Mouse (Mus musculus): ENCODE results near the gene Dclk3.

Dclk3 gene

DNA sequence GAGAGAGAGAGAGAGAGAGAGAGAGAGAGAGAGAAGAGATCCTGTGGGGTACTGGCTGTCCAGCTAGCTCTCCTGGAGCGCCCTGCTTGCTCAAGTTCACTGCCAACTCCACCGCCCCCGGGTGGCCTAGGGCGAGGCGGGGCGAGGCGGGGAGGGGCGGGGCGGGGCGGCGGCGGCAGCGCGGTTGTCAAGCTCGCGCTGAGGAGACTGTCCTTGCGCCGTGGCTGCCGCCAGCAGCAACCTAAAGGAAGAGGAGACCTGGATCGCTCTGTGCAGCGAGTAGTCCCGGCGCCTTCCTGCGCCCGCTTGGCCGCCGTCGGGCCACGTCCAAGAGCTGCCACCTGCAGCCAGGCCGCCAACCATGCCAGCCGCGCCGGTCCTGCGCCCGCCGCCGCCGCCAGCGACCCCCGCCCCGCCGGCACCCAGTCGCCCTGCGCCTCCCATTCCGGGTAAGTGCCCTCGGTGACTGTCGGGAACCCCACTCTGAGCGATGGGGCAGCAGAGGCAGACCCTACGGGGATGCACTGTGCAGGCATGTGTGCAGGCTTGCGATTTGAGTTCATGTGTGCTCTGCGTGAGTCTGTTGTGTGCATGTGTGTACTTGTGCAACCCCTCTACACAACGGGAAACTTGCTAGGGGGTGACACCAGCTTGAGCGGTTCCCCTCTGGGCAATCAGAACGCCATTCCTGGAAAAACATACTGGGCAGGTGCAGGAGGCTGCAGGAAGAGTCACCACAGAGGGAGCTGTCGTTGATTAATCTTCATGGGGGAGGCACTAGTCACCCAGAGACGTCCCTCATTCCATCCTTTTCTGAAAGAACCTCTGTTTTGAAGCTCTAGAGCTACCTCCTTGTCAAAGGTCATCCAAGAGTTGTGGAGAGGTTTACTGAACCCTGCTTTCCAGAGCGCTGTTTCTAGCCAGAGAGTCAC, at the start of gene Dclk3:
Gene Dclk3, plus strand, starts transcription at position 178 of the 932 bp plus-strand sequence.
- DNase-seq (ENCODE audit: low read depth): no peak

DNA sequence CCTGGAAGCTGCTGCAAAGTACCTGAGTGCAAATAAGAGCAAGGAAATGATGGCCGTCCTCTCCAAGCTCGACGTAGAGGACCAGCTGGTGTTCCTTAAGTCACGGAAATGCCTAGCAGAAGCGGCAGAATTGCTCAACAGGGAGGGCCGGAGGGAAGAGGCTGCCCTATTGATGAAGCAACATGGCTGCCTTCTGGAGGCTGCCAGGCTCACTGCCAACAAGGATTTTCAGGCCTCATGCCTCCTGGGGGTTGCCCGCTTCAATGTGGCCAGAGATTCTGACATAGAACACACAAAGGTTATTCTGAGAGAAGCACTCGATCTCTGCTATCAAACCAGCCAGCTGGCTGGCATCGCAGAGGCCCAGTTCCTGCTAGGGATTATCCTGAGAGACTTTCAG, 48.9 kb upstream of the Dclk3 start:
- DNase-seq (ENCODE audit: low read depth): no peak

DNA sequence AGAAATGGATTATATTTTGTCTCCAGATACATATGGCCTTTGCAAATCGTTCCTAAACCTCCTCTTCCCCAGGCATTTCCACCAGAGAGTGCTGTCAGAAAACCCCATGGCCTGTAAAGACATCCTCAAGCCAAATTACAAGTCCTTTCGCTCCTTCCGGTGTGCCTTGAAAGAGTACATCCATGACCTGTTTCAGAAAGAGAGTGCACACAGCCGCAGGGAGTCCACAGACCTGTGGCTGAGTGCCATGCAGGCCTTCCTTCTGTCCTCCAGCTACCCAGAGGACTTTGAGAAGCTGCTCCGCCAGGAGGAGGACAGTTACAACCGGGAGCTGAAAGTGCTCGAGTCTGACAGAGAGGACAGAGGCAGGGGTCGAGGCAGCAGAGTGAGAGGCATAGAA, 47.8 kb upstream of the Dclk3 start:
- DNase-seq (ENCODE audit: low read depth): no peak

DNA sequence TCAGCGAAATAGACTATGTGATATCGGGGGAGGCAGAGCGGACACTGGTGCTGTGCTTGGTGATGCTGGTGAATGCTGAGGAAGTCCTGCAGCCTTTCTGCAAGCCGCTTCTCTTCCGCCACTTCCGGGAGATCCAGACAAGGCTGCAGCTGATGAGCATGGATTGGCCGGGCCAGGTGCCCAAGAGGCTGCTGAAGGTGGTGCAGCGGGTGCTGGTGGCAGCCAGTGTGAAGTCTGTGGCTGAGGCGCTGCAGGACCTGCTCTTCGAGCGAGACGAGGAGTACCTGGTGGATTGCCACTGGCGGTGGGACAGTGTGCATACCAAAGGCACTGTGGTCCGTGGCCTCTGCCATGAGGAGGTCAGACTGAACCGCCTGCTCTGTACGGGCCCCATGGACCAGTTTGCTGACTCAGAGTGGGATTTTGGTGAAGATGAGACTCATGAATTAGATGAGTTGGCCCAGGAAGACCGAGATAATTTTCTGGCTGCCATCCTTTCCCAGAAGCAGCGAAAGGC, 46.9 kb upstream of the Dclk3 start:
- no peak for DNase-seq (ENCODE audit: low read depth)

DNA sequence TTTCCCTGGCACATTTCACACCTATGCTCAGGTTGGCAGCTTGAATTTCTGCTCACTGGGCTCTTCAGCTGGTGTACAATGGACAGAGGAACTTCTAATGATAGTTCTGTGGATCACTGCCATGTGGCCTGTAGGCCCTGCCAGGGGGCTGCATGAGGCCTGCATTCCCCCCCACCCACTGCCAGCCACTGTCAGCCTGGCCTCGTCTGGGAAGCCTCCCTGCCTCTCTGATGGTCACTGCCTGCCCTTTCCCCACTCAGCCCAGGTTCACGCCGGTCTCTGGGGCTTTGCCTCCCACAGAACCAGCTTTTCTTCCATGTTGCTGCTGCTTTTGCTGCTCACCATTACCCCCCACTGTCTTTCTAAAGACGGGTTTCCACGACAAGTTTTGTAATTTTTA, 43.6 kb upstream of the Dclk3 start:
- DNase-seq (ENCODE audit: low read depth): no peak

DNA sequence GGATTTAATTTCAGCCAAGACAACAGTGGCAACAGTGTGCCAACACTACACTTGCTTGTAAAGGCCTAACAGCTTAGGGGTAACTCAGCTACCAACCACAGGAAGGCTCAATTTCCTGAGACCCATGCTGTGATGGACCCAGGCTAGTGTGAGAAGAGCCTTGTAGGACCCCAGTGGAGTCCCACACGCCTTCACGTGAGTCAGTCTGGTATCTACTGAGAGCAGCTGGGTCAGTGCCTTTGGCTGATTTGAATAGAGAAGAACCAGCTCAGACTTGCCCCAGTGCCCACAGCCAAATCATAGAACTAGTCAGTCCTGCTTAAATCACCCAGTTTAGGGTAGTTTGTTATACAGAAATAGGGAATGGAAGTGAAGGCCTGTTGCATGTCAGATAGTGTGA, 40.8 kb upstream of the Dclk3 start:
- no peak for DNase-seq (ENCODE audit: low read depth)

DNA sequence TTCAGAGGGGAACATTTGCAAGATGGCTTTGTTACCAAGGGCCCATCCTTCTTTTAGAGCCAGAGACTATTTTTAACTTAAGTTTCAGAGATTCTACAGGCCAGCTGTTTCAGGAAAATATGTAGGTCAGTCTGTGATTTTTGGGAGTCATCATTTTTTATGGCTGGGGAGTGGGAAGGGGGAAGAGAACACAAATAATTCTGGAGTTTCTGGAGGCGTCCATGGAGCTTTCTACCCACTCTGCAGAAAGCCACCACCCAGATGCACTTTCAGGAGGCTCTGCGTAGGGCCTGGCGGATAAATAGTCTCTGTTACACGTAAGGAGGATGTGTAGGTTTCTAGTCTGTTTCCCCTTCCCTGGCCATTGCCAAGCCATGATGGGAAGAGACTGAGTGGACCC, 38.8 kb upstream of the Dclk3 start:
- no peak for DNase-seq (ENCODE audit: low read depth)

DNA sequence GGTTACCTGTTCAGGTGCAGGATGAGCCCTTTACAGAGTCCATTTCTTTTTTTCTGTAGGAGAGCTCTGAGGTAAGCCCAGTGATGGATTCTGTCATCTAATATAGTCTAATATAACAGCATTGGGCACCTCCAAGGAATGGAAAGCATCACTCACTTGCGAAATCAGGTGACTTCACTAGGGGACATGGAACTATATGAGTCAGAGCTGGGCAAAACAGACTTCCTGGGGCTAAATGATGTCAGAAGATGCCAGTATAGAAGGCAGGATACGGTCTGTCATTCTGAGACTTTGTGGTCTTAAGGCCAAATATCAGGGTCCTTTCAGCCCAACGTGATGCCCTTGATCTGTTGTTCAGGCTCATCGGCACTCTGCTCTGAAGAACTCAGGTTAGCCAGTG, 35.7 kb upstream of the Dclk3 start:
- DNase-seq (ENCODE audit: low read depth): no peak

DNA sequence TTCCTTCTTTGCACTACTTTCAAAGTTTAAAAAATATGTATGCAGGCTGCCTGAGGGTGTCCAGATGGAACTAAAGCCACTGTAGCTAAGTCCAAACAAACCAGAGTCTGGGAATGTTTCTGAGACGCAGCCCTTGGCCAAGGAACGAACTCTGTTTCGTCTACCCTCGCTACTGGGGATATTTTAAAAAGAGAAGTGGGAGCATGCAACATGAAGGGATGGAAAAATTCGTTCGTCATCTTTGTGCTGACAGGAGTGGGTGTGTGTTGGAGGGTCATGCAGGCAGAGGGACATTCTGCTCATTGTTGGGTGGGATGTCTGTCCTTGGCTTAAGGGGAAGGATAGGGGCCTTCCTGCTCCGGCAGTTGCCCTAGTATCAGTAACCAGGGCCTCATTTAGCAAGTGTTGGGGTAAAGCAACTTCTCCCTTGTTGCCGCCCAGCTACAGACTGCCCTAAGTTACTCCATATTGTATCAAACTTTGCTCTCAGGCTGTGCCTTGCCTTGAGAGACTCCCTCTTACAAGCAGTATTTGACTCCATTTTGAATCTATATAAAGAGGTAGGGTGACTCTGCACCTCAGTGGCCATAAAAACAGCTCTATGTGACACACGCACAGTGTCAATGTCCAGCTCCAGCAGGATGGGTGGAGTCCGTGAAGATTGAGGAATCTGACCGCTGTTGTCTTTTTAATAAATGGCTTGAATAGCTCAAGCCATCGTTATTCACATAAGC, 34.4 kb upstream of the Dclk3 start:
- DNase-seq (ENCODE audit: low read depth): no peak

DNA sequence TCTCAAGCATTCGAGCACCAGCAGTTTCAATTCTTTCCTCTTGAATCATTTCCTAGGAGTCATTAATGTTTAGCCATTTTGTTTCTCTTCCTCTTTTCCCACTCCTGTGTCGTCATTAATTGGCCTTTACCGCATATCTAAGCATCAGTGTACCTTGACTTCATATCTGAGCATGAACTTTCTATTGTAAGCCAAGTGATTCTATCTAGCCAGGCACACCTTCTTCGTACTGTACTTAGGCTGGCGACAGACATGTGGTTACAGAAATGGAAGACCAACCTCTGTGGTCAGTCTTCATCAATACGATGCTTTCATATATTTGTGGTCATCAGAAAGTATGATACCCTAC, 33.8 kb upstream of the Dclk3 start:
- DNase-seq (ENCODE audit: low read depth): no peak

DNA sequence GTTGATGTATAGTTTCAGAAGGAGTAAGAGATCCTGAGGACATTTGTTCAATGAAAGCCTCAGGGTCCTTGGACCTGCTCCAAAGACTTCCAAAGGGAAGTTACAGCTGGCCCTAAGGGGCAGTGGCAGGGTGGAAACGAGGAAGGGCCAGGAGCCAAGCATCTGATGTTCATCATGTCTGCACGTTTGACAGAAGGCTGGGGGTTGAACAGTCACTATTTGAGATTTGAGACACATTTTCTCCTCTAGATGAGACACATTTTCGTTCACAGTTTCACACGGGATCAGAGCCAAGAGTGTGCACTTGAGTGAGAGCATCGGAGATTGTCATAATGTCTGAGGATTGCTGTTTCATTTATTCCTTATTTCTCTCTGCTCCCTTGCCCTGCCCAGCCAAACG, 30.9 kb upstream of the Dclk3 start:
- DNase-seq (ENCODE audit: low read depth): no peak

DNA sequence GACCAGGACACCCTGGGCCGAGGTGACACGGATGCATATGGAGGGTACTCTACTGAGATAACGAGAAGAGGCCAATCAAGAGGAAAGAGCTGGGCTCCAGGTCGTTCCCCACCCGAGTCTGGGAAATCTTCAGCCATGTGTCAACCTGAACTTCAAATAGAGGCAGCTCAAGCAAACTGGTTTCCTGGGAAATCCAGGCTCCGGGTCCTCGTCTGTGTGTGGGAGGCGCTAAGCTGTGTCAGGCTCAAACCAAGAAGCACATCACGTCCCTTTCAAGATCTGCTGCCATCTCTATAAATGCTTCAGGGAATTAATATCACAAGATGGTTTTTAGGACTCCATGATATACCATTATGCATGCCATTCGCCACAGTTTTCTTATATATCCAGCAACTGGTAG, 30.5 kb upstream of the Dclk3 start:
- no peak for DNase-seq (ENCODE audit: low read depth)

DNA sequence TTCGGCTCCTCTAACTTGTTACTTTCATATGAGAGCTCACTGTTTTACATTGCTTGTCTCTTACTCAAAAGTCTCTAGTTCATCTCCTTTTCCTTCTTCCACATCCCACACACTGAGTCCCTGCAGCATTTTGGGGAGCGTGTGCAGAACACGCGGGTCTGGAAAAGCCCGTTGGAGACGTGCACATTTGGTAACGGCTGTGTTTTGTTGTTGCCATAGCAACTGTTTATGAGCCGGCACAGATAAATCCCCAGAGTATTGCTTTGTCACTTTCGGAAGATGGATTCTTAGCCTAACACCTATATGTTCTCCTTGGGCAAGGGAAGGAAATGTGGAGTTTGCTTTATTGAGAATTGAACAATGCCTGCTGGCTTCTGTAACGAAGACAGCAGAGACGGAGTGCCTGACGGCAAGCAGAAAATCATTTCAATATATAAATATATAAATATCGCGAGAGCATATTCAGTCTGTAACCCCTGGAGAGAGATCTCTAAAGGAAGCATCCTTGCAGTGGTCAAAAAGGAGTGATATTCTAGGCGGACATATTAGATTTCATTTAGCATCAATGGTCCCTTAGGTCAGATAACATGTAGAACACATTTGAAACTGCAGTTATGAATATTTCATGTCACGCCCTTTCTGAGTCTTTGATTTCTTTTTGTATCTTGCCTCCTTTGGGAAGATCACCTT, 26.3 kb upstream of the Dclk3 start:
- no peak for DNase-seq (ENCODE audit: low read depth)

DNA sequence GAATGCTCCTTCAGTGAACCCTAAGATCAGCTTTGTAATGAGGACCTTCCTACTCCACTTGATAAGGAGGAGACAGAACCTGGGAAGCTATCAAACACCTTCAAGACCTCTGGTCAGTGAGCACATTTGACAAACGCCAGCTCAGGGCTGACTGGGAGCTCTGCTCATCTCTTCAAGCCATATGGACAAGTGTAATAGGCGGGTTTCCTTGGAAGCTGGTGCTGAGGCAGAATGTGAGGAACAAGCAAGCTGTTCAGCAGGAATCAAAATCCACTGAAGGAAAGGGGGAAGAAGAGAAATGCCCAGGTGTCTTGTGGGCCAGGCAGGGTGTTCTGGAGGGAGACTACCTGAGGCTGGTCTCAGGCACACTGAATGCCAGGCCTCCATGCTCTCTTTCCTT, 17.0 kb upstream of the Dclk3 start:
- DNase-seq (ENCODE audit: low read depth): no peak

DNA sequence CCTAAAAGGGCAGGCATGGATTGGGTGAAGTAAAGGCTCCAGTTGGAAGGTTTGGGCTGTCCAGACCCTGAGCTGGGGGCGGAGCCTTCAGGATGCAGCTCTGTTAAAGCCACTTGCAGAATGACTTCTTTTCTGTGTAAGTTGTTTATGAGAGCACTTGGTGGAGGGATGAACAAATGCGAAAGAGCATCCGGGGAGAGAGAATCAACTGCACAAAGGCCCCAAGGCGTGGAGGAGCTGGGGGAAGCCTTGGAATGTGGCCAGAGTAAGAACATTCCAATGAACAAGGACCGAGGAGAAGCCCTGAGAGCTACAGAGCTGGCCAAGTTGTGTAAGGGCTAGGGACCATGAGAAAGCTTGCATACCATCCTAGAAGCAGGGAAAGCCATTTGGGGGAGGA, 16.3 kb upstream of the Dclk3 start:
- DNase-seq (ENCODE audit: low read depth): no peak

DNA sequence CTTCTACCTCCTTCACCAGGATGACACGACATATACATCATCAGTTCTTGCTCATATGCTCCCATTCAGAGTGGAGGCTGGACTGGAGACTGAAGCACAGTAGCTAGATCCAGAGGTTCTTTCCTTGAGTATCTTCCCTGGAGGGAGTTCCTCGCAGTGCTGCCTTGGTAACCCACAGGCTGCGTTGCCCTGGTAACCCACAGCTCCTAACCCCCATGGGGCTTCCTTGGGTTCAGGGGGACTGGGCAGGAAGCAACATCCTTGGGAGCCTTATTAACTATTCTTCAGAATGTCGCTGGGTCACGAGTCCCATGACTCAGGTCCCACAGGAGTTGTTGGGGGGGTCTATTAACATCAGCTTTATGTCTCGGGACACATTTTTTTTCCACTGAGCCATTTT, 13.8 kb upstream of the Dclk3 start:
- DNase-seq (ENCODE audit: low read depth): no peak

DNA sequence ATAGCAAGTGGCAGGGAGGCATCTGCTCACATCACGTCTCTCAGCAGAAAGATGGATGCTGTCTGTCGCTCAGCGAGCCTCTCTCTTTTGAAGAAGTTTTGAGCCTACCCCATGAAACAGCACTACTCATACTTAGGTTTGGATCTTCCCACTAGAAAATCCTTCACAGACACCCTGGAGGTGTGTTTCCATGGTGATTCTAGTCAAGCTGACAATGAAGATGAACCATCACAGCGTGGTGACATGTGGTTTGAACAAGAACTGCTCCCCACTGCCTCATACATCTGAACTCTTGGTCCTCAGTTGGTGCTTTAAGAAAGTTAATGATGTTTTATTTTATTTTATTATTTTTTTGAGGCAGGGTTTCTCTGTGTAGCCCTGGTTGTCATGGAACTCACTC, 12.9 kb upstream of the Dclk3 start:
- DNase-seq (ENCODE audit: low read depth): no peak

DNA sequence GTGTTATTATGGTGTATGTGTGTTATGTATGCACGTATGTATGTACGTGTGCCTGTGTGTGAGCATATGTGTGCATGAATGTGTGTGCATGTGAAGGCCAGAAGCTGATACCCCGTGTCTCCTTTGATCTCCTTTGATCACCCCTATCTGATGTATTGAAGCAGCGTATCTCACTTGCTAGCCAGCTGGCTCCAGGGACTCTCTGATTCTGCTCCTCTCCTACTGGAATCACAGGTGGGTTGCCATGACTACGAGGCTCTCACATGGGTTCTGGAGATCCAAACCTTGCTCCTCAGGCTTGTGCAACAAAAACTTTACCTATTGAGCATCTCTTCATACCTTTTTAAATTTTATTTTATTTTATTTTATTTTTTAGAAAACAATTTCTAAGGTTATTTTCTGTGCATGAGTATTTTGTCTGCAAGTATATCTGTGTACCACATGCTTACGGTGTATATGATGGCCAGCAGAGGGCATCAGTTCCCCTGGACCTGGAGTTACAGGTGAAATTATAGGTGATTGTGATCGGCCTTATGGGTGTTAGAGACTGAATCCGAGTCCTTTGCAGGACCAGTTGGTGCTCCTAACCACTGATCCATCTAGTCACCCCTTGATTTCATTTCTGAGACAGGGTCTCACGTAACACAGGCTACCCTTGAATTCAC, 10.9 kb upstream of the Dclk3 start:
- no peak for DNase-seq (ENCODE audit: low read depth)

DNA sequence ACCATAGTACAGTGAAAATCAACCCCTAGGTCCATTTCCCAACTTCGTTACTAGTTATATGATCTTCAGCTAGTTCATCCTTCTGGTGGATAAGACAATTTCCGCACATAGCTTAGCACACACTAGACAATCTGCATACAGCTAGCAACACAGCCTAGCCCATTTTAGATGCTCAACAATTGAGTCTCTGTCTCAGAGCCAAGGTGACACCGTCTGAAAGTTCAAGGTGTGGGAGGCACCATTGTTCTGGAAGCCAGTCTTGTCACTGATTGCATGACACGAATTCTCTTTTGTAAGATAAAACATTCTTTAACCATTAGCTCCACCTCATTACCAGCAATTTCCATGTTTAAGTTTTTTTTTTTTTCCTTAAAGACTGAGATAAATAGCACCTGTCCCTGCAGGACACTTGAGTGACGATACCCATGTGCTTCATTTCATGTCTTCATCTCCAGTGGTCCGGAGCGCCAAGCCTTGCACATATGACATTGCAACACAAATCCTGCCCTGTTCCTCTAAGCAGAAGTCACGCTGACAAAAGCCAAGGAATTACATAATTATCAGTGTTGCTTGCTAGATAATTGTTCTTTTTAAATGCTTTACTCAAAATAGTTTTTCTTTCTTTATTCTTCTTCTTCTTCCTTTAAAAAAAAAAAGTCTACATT, 10.1 kb upstream of the Dclk3 start:
- no peak for DNase-seq (ENCODE audit: low read depth)

DNA sequence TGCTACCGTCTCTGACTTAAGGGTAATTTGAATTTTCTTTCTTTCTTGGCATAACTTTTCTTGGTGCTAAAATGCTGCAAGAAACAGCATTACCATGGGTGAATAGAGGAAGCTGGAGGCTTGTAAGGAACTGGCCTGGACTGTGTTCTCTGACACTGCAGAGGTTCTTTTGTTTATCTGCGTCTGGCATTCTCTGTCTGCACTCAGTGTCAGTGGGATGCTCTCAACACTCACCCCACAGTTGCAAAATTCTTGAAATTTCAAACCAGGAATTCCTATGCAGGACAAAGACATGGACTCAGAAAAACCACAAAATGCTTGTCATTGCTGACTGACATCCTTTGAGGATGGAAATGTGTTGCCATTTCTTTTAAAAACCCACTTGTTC, 9.5 kb upstream of the Dclk3 start:
- DNase-seq (ENCODE audit: low read depth): no peak

DNA sequence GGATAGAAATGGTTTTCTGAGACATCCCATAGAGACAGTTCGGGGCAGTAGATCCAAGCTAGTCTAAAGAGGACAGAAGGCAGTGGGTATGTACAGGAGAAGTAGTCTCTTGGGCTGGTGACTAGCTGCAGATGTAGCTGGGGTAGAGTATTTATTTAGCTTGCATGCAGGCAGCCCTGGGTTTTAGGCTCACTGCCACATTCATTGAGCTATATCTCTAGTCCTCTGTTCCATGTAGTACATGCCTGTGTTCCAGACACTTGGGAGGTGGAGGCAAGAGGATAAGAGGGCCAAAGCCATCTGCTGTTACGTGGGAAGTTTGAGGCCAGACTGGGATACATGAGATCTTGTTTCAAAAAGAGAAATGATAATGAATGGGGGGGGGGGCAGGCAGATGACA, 3.5 kb upstream of the Dclk3 start:
- DNase-seq (ENCODE audit: low read depth): no peak

DNA sequence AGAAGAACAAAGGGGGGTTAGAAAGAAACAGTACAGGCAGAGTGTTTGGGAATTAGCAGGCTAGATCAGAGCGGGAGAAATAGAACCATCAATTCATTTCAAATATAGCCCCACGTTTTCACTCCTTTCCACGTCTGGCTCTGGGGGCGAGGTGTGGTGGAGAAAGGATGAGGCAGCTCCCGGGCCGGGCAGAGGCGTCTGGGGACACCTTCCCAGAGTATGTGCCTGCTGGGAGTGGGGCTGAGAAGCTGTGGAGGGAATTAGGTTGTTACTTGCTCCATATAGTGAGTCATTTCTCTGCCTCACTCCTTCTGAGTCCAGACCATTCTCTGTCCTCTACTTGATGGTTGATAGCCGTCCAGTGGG, 938 bp downstream of the Dclk3 start:
- no peak for DNase-seq (ENCODE audit: low read depth)

Measured in c-Kit-positive CD71-positive TER-119-negative erythroid progenitor cells, embryonic 14.5 days (primary cell).